Mouse (Mus musculus) layer of hippocampus, adult 2 months (tissue): ENCODE results near the gene Srpk2. TPM values are rescaled to one million over a fixed set of nuclear protein-coding genes. Genes with fewer than 3 reads are reported as not detected.

Experiments
- DNase-seq, 2 experiments: peaks; one replicate each; pipeline ENCODE4 v3.0.0; 2022; ENCODE audit warnings: low spot score in 2 of 2
- H3K27ac ChIP-seq: fragments of 200-600 bp; 2 replicates; pipeline ENCODE4 v1.8.1; 2022
- H3K4me3 ChIP-seq: fragments of 200-600 bp; 2 replicates; pipeline ENCODE4 v1.8.1; 2022; ENCODE audit warnings: mild to moderate bottlenecking
- CTCF ChIP-seq: fragments of 200-600 bp; conservative IDR thresholded peaks from 2 replicates; pipeline ENCODE4 v1.8.1; 2022; ENCODE audit warnings: antibody characterized with exemption, mild to moderate bottlenecking, moderate library complexity
- total RNA-seq, 2 experiments: library from RNA; stranded (reverse); gene quantifications; 2 replicates each; pipeline ENCODE4 v1.2.3; 2021

The Srpk2 gene
- total RNA-seq, 2 experiments from 2014 or later, result 142 to 155 TPM

DNA sequence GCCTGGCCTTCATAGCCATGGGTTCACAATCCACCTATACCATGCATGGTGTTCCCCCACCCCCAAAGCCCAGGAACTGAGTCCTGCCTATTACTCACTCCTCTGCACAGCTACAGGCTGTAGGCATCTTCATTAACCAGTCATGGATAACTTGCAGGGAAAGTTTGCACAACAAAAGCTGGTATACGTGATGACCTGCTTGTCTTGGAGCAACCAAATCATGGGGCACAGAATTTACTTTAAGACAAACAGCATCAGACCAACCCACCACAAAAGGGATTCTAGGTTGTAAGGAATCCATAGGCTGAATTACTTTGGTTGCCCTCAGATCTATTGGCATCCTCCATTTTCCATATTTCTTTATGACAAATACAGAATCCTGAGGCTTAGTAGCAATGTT is 13.0 kb upstream of the Srpk2 start:
- no peak for DNase-seq
- no peak for TF ChIP-seq CTCF
- Histone ChIP-seq H3K27ac (no peak overlapping the region), H3K4me3 (no peak overlapping the region)

GRCm38 (mm10) chr5:23683431-23683830 is 986 bp downstream of the Srpk2 start:
- Histone ChIP-seq H3K4me3 (no peak overlapping the region), H3K27ac (no peak overlapping the region)
- no peak for TF ChIP-seq CTCF
- no peak for DNase-seq

GRCm38 (mm10) chr5:23679006-23679405 is 5.4 kb downstream of the Srpk2 start:
- DNase-seq, result no peak
- TF ChIP-seq CTCF, result no peak
- H3K27ac ChIP-seq, result no peak overlapping the region
- no peak overlapping the region for H3K4me3 ChIP-seq

- Histone ChIP-seq H3K27ac (no peak overlapping the region), H3K4me3 (no peak overlapping the region)
- TF ChIP-seq CTCF, result no peak
- DNase-seq, result no peak
Measured at GRCm38 (mm10) chr5:23677883-23678282, 6.5 kb downstream of the Srpk2 start.

- TF ChIP-seq CTCF, result no peak
- Histone ChIP-seq H3K4me3 (no peak overlapping the region), H3K27ac (no peak overlapping the region)
- no peak for DNase-seq
Measured at GRCm38 (mm10) chr5:23677072-23677453, 7.4 kb downstream of the Srpk2 start.

DNA sequence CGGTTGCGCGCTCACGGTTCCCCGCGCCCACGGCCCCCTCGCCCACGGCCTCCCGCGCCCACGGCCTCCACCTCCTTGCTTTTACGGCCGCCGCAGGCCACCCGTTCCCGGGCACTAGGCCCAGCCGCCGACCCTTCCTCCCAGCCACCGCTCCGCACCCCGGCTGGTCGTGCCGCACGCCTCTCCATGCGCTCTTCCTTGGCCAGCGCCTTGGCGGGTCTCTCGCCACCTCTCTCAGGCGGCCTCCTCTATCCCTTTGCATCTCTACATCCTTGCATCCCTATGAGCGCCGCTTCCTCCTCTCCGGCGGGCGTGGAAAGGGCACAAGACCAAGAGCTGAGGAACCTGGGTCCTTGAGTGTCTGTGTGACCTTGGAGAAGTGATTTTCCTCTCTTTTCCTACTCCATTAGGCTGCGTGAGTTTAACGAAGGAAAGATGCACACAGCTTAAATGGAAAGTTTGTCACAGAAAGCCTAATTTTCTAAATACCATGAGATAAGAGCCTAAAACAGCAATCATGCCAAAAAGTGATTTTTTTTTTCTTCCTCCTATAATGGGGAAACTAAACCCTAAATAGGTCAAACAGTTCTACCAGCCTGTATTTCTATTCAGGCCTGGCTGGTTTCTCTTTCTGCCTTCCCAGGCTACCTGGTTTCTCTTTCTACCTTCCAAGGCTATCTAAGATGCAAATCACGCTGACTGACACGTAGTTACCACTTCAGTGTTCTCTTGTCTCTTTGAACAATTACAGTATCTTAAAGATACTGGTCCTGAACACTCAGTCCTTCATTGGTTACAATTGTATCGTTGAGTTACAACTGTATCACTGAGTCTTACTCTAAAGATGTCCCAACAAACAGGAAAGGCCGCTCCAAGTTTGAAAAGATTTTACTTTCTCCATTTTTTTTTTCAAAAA is 8.0 kb downstream of the Srpk2 start:
- no peak for TF ChIP-seq CTCF
- peak overlapping the region; percentile 84 for H3K27ac ChIP-seq
- H3K4me3 ChIP-seq, result peak overlapping the region; percentile 85
- DNase-seq, result peak; percentile 5 to 20

- TF ChIP-seq CTCF, result no peak
- DNase-seq, result peak; percentile 33 to 65
- Histone ChIP-seq H3K27ac (peak overlapping the region; percentile 84), H3K4me3 (peak overlapping the region; percentile 85)
Measured at GRCm38 (mm10) chr5:23675499-23676155, 8.8 kb downstream of the Srpk2 start.

DNA sequence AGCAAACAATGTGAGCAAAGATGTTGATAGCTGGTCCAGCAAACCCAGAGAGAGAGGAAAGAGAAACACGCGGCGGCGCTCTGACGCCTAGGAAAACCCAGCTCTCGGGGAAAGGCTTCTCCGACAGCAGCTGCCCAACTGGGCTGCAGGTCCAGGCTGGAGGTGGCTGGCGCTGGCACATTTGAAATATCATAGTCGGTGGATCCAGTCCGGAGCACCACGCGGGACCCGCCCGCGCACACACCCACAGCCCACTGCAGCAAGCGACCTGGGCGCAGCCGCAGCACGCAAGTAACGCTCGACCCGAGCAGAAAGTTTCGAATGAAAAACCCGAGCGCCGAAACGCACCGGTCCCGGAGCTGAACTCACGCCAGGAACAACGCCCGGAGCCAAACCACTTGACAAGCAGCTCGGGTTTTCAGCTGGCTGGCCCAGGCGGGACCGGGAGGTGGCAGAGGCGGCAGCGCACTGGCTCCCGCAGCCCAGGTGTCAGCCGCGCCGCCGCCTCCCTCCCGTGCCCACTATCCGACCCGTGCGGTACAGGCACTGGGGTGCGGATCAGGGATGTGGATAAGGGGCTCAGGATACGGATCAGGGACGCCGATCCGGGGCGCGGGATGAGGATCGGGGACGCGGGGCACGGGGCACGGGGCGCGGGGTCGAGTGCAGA is 9.5 kb downstream of the Srpk2 start:
- peak; percentile 55 for TF ChIP-seq CTCF
- peak overlapping the region; percentile 85 for H3K4me3 ChIP-seq
- H3K27ac ChIP-seq, result peak overlapping the region; percentile 83; the same call in 1 of the 2 replicates
- DNase-seq, result peak; percentile 50 to 57

GRCm38 (mm10) chr5:23672136-23672535 is 12.3 kb downstream of the Srpk2 start:
- no peak for TF ChIP-seq CTCF
- no peak overlapping the region for H3K4me3 ChIP-seq
- H3K27ac ChIP-seq, result no peak overlapping the region
- no peak for DNase-seq

GRCm38 (mm10) chr5:23670880-23671279 is 13.5 kb downstream of the Srpk2 start:
- Histone ChIP-seq H3K4me3 (no peak overlapping the region), H3K27ac (no peak overlapping the region)
- peak; percentile 57 for TF ChIP-seq CTCF
- DNase-seq, result no peak

- Histone ChIP-seq H3K27ac (no peak overlapping the region), H3K4me3 (no peak overlapping the region)
- no peak for DNase-seq
- TF ChIP-seq CTCF, result no peak
Measured at GRCm38 (mm10) chr5:23665906-23666305, 18.5 kb downstream of the Srpk2 start.

DNA sequence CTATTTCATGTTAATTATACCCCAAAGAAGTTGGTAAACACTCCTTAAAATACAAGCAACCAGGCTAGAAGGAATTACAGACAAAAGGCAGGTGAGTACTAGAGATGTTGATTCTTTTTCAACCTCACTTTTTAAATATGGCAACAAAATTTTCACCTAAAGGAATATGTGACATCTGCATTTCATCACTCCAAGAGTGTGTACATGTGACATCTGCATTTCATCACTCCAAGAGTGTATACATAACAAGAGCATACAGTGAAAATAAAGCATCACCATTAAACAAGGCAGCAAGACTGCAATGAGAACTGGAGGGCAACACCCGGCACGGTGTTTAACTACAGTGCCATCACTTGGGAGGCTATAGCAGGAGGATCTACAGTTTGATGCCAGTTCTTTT is 23.2 kb downstream of the Srpk2 start:
- DNase-seq, result no peak
- TF ChIP-seq CTCF, result no peak
- Histone ChIP-seq H3K4me3 (no peak overlapping the region), H3K27ac (no peak overlapping the region)

GRCm38 (mm10) chr5:23658017-23658416 is 26.4 kb downstream of the Srpk2 start:
- no peak for DNase-seq
- no peak for TF ChIP-seq CTCF
- H3K27ac ChIP-seq, result no peak overlapping the region
- H3K4me3 ChIP-seq, result no peak overlapping the region
